Mouse (Mus musculus) stomach, embryonic 15.5 days (tissue): ENCODE measurements around the gene Foxn2. TPM values are rescaled to one million over a fixed set of nuclear protein-coding genes. Genes with fewer than 3 reads are reported as not detected.
A peak's percentile ranks its signal among the peaks of the same experiment; 100 is the strongest.
"Not testable (repeated sequence)": the region's sequence is repeated elsewhere in the genome, so short reads cannot be mapped to it uniquely, and the experiment has no call there.

Experiments used
- ATAC-seq: fragments of 200-750 bp; cut with Nextera tagmentation; 2 replicates; pipeline ENCODE4 v1.8.0; 2017; ENCODE audit warnings: low read depth, moderate number of reproducible peaks, moderate TSS enrichment; ENCODE audit not compliant: insufficient read depth, low FRiP score
- H3K27ac ChIP-seq: fragments of 300-500 bp; sonication (generic); 2 replicates; pipeline ENCODE4 v1.5.1; 2015; ENCODE audit warnings: mild to moderate bottlenecking, inconsistent platforms
- H3K27me3 ChIP-seq: fragments of 300-500 bp; sonication (generic); replicated peaks from 2 replicates; pipeline ENCODE4 v1.6.1; 2015; ENCODE audit warnings: inconsistent platforms
- H3K36me3 ChIP-seq: fragments of 300-500 bp; sonication (generic); 2 replicates; pipeline ENCODE4 v1.6.1; 2015; ENCODE audit warnings: inconsistent platforms
- H3K4me1 ChIP-seq: fragments of 300-500 bp; sonication (generic); 2 replicates; pipeline ENCODE4 v1.6.1; 2015; ENCODE audit warnings: inconsistent platforms
- H3K4me2 ChIP-seq: fragments of 300-500 bp; sonication (generic); 2 replicates; pipeline ENCODE4 v1.6.1; 2015; ENCODE audit warnings: mild to moderate bottlenecking, inconsistent platforms
- H3K4me3 ChIP-seq: fragments of 300-500 bp; sonication (generic); replicated peaks from 2 replicates; pipeline ENCODE4 v1.5.1; 2015; ENCODE audit warnings: inconsistent platforms
- H3K9ac ChIP-seq: fragments of 300-500 bp; sonication (generic); 2 replicates; pipeline ENCODE4 v1.6.1; 2015; ENCODE audit warnings: inconsistent platforms
- H3K9me3 ChIP-seq: fragments of 300-500 bp; sonication (generic); 2 replicates; pipeline ENCODE4 v1.6.1; 2016; ENCODE audit warnings: inconsistent platforms
- WGBS: fragments of 180-500 bp; shearing (Covaris S2); methylation state at CpG from one replicate; pipeline ENCODE4 v1.1.7; 2015; 5-methylcytosine and 5-hydroxymethylcytosine counted together
- polyA plus RNA-seq: library from polyadenylated mRNA; unstranded; fragments of >200 nt; fragmentation: Nextera tagmentation; extraction: Ambion mirVana; gene quantifications from 2 replicates; pipeline ENCODE4 v1.2.1, GENCODE M21; 2015

Foxn2 gene
- polyA plus RNA-seq, 1 experiment from 2014 or later: 16.8 TPM

DNA sequence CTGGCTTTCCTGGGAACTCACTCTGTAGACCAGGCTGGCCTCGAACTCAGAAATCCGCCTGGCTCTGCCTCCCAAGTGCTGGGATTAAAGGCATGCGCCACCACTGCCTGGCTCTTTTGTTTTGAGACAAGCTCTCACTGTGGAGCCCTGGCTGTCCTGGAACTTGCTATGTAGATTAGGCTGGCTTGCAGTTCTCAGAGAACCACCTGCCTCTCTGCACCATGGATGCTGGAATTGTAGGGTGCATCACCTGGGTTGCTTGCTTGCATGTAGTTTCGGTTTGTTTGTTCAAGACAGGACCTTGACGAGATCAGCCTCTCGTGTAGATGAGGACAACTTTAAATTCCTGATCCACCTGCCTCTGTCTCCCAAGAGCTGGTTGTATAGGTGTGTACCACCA is 2.7 kb downstream of the Foxn2 start:
- 80% methylated on average over 6 of the region's 6 CpGs for WGBS
- Histone ChIP-seq H3K4me1 (peaks cover 10% of the 10 kb centered on the region; the same call in 1 of the 2 replicates), H3K27ac (no peak overlapping the region), H3K36me3 (no peaks in the 10 kb centered on the region), H3K4me2 (peak overlapping the region; percentile 42), H3K9ac (no peak overlapping the region), H3K4me3 (no peak overlapping the region), H3K9me3 (no peaks in the 10 kb centered on the region), H3K27me3 (no peaks in the 10 kb centered on the region)
- ATAC-seq: no peak

DNA sequence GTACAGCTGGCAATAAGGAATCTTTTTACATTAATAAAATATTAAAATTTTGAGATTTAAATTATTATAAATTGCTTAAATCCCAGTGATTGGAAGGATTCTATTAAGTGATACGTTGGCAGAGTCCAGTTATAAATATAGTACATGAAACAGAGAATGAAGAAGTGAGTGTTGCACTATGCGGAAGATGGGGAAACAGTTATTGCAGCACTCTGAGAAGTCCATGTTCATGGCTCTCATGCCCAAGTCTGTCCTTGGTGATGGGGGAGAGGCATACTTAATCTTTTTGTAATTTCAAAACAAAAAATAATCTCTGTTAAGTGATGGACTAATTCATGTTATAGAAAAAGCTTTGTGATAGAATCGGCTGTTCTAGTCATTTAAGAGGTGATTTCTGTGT is 17.6 kb downstream of the Foxn2 start:
- H3K4me3 ChIP-seq: no peak overlapping the region
- no peaks in the 10 kb centered on the region for H3K9me3 ChIP-seq
- H3K4me2 ChIP-seq: no peak overlapping the region
- no peak overlapping the region for H3K27ac ChIP-seq
- no peak overlapping the region for H3K9ac ChIP-seq
- no peaks in the 10 kb centered on the region for H3K36me3 ChIP-seq
- no peaks in the 10 kb centered on the region for H3K27me3 ChIP-seq
- 87% methylated on average over 3 of the region's 3 CpGs for WGBS
- H3K4me1 ChIP-seq: no peaks in the 10 kb centered on the region
- no peak for ATAC-seq

DNA sequence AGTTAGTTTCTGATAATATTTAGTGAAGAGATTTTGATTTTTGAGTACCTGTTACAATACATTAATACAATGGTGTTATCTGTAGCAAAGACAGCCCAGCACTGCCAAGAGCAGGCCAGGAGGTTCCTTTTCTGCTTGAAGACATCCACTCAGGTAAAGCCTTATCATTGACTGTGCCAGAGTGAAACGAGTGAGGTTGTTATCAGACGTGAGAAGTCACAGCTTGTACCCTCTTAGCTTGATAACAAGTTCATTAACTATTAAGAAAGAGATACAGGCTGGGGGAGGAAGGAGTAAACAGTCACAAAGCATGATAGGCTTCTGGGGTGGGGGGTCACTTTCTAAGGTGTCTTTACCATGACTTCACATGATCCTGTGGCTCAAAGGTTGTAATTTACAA is 19.0 kb downstream of the Foxn2 start:
- H3K4me3 ChIP-seq: no peak overlapping the region
- no peak overlapping the region for H3K4me2 ChIP-seq
- H3K4me1 ChIP-seq: no peaks in the 10 kb centered on the region
- WGBS: 34% methylated on average over 2 of the region's 2 CpGs
- no peaks in the 10 kb centered on the region for H3K27me3 ChIP-seq
- no peaks in the 10 kb centered on the region for H3K36me3 ChIP-seq
- H3K9me3 ChIP-seq: no peaks in the 10 kb centered on the region
- peak; percentile 82; the same call in 1 of the 2 replicates for ATAC-seq
- H3K9ac ChIP-seq: no peak overlapping the region
- H3K27ac ChIP-seq: peak overlapping the region; percentile 5; the same call in 1 of the 2 replicates

DNA sequence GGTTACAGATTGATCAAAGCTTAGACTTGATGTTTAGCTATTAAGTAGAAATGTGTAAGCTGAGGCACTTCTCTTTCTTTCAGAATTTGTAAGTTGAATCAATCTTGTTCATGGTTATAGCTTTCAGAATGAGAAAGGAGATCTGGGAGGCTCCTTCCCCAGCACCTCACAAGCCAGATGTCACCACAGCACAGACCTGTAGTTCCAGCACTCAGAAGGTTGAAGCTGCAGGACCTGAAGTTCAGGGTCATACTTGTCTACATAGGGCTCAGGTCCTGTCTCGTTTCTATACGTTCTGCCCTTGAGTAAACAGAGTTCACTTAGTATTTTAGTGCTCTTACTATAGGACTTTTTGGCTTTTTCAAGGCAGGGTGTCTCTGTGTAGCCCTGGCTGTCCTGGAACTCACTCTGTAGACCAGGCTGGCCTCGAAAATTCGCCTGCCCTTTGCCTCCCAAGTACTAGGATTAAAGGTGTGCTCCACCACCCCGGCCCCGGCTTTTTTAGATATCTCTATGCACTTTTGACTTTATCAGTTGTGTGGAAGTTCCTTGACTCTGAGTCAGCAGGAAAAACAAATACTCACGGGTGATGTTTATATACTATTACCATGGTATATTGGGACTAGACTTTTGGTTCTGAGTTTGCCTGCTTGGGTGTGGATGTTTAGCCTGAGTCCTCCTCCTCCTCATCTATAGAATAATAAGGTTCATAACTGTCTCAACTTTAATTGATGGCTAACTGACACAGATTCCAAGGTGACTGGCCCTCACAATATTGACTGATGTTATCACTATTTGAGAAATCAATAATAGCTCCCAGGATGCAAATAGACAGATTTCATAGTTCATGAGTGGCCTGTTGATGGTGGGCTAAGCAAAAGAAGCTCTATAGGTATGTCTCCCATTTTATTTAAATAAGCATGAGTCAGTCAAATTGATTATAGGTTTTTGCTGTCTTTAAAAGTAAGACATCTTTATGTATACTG is 19.7 kb downstream of the Foxn2 start:
- H3K27ac ChIP-seq: peak overlapping the region; percentile 57; the same call in 1 of the 2 replicates
- H3K4me3 ChIP-seq: no peak overlapping the region
- no peaks in the 10 kb centered on the region for H3K9me3 ChIP-seq
- H3K36me3 ChIP-seq: no peaks in the 10 kb centered on the region
- no peaks in the 10 kb centered on the region for H3K27me3 ChIP-seq
- no peak overlapping the region for H3K9ac ChIP-seq
- peak; percentile 70 for ATAC-seq
- H3K4me1 ChIP-seq: no peaks in the 10 kb centered on the region
- 55% methylated on average over 7 of the region's 7 CpGs for WGBS
- no peak overlapping the region for H3K4me2 ChIP-seq

DNA sequence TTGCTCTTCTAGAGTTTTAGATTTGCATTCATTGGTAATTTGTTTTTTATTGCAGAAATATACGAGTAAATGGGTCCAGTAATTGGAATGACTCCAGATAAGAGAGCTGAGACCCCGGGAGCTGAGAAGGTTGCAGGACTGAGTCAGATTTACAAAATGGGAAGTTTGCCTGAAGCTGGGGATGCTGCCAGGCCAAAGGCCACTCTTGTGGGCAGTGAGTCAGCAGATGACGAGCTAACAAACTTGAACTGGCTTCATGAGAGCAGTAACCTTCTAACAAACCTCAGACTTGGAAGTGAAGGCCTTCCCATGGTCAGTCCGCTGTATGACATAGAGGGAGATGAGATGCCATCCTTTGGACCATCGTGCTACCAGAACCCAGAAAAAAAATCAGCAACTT is 22.1 kb downstream of the Foxn2 start:
- no peak overlapping the region for H3K9ac ChIP-seq
- H3K36me3 ChIP-seq: no peaks in the 10 kb centered on the region; the same call in 1 of the 2 replicates
- ATAC-seq: no peak
- no peak overlapping the region for H3K4me3 ChIP-seq
- H3K4me2 ChIP-seq: no peak overlapping the region
- WGBS: 61% methylated on average over 5 of the region's 5 CpGs
- H3K27ac ChIP-seq: no peak overlapping the region
- no peaks in the 10 kb centered on the region for H3K27me3 ChIP-seq
- H3K9me3 ChIP-seq: no peaks in the 10 kb centered on the region
- no peaks in the 10 kb centered on the region for H3K4me1 ChIP-seq

DNA sequence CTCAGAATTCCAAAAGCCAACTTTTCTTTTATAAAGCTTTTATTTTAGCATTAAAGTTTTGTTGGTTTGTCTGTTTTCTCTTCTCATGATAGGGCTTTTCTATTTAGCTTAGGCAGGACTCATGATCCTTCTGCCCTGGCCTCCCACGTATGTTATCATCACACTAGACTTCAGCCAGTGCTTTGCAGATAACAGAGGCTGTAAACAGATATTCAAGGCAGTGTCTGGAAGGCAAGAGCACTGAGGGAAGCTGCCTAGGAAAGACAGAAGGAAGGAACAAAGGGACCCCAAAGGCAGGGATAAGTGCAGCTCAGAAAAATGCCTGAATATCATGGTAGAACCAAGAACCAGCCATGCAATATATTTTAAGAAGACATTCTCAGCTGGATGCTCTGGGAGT is 26.1 kb downstream of the Foxn2 start:
- no peak overlapping the region for H3K9ac ChIP-seq
- 50% methylated on average over 1 of the region's 1 CpGs for WGBS
- H3K4me2 ChIP-seq: no peak overlapping the region
- no peaks in the 10 kb centered on the region for H3K27me3 ChIP-seq
- no peaks in the 10 kb centered on the region for H3K9me3 ChIP-seq
- ATAC-seq: peak; percentile 79; the same call in 1 of the 2 replicates
- peaks cover 8% of the 10 kb centered on the region; the same call in 1 of the 2 replicates for H3K36me3 ChIP-seq
- no peak overlapping the region for H3K4me3 ChIP-seq
- H3K27ac ChIP-seq: no peak overlapping the region
- H3K4me1 ChIP-seq: no peaks in the 10 kb centered on the region

DNA sequence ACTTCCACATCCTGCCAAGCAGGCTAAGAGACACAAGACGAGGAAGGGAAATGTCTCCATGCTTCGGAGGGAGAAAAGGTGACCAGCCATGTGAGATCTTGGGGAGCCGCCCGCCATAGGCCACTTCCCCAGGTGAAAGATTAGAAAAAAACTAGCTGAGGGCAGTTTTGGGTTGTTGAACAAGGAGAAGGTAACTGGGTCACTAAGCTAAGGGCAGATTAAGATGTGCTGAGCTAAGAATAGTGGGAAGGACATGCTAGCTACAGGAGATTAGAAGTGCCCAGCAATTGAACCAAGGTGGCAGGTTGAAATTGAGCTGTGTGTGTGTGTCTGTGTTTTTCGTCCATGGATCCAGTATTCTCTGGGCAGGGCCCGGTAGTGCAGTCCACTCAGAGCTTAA is 27.2 kb downstream of the Foxn2 start:
- Histone ChIP-seq H3K9ac (no peak overlapping the region), H3K27ac (no peak overlapping the region), H3K4me2 (no peak overlapping the region), H3K9me3 (no peaks in the 10 kb centered on the region), H3K4me1 (no peaks in the 10 kb centered on the region), H3K27me3 (no peaks in the 10 kb centered on the region), H3K36me3 (peaks cover 8% of the 10 kb centered on the region; the same call in 1 of the 2 replicates), H3K4me3 (no peak overlapping the region)
- 90% methylated on average over 6 of the region's 6 CpGs for WGBS
- no peak for ATAC-seq

DNA sequence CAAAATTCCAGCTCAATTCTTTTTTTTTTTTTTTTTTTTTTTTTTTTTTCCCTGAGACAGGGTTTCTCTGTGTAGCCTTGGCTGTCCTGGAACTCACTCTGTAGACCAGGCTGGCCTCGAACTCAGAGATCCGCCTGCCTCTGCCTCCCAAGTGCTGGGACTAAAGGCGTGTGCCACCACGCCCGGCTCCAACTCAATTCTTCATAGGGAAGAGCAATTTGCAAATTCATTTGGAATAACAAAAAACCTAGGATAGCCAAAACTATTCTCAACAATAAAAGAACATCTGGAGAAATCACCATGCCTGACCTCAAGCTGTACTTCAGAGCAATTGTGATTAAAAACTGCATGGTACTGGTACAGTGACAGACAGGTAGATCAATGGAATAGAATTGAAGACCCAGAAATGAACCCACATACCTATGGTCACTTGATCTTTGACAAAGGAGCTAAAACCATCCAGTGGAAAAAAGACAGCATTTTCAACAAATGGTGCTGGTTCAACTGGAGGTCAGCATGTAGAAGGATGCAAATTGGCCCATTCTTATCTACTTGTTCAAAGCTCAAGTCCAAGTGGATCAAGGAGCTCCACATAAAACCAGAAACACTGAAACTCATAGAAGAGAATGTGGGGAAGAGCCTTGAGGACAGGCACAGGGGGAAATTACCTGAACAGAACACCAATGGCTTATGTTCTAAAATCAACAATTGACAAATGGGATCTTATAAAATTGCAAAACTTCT is 28.3 kb downstream of the Foxn2 start:
- 96% methylated on average over 5 of the region's 5 CpGs for WGBS
- not testable (repeated sequence) for H3K4me1 ChIP-seq, H3K9ac ChIP-seq, H3K4me2 ChIP-seq, H3K27ac ChIP-seq, ATAC-seq, H3K27me3 ChIP-seq, H3K9me3 ChIP-seq, H3K4me3 ChIP-seq, H3K36me3 ChIP-seq

DNA sequence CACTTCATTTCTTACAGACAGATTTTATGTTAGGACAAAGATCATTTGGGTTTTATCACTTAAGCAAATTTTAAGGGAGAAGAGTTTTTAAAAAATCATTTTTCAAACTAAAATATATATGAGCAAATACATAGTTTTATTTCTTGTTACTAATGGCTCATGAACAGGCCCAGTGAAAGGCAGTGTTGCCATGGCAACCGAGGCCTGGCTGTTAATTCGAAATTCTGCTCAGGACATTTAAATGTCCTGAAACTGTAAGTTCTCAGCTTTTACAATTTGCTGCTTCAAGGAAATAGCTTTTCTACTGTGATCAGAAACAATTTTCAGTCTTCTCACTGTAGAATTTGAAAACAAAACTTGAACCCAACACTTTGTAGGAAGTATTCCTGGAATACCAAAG is 33.3 kb downstream of the Foxn2 start:
- no peak for ATAC-seq
- Histone ChIP-seq H3K9me3 (no peaks in the 10 kb centered on the region), H3K36me3 (peaks cover 8% of the 10 kb centered on the region; the same call in 1 of the 2 replicates), H3K9ac (no peak overlapping the region), H3K27ac (no peak overlapping the region), H3K4me3 (no peak overlapping the region), H3K4me2 (no peak overlapping the region), H3K27me3 (no peaks in the 10 kb centered on the region), H3K4me1 (no peaks in the 10 kb centered on the region)
- 64% methylated on average over 2 of the region's 2 CpGs for WGBS

DNA sequence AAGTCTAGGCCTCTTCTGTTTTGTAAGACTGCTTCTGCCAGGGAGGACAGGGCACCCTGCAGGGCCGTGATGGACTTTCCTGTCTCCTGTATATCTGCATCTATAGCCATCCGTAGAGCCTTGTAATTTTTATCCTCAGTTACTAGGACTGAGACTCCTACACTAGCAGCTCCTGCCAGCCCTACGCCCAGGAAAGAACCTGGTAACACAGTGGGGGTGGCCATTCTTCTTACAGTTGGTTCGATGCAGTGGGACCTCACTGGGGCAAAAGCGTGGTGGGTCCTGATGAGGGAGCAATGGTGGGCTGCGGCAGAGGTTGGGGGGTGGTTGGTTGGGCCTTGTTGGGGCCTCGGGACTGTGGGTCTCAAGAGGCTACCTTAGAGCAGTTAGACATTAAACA is 36.7 kb downstream of the Foxn2 start:
- Histone ChIP-seq H3K36me3 (peaks cover 5% of the 10 kb centered on the region; the same call in 1 of the 2 replicates), H3K9ac (no peak overlapping the region), H3K4me3 (no peak overlapping the region), H3K27me3 (no peaks in the 10 kb centered on the region), H3K4me2 (no peak overlapping the region), H3K9me3 (no peaks in the 10 kb centered on the region), H3K4me1 (no peaks in the 10 kb centered on the region), H3K27ac (no peak overlapping the region)
- WGBS: 95% methylated on average over 7 of the region's 7 CpGs
- ATAC-seq: no peak

DNA sequence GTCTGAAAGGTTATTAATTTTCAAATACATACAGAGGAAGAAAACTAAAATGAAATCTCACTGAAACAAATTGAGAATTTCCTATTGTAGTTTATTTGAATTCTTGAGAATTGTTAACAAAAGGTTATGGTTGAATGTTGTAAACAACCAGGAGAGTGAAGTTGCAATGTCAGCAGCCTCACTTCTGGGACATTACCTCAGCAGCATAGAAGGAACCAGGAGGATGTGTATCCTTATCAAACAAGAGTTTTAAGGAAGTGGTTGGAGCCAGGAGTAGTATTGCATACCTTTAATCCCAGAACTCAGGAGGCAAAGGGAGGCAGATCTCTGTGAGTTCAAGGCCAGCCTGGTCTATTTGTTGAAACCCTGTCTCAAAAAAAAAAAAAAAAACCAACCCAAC is 37.2 kb downstream of the Foxn2 start:
- Histone ChIP-seq H3K9me3 (no peaks in the 10 kb centered on the region), H3K4me1 (no peaks in the 10 kb centered on the region), H3K9ac (no peak overlapping the region), H3K36me3 (peaks cover 5% of the 10 kb centered on the region; the same call in 1 of the 2 replicates), H3K4me2 (no peak overlapping the region), H3K27ac (no peak overlapping the region), H3K4me3 (no peak overlapping the region), H3K27me3 (no peaks in the 10 kb centered on the region)
- ATAC-seq: no peak

DNA sequence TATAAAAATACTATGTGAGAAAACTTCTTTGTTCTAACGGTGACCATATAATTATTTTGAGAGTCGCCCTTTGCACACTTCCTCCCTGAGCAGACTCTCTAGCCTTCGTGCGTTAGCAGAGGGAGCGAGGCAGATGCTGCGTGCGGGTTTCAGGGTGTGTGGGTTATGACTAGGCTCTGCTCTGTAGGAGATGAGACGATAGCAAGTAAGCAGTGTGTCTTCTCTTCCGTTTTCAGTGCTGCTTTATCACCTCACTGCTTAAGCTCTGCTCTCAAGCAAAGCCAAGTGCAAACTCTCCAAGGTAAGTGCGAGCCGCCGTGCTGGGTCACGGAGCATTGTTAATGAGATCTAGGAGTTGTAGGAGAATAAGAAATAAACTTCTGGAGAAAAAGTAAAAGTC is 38.5 kb downstream of the Foxn2 start:
- no peak overlapping the region for H3K27ac ChIP-seq
- peaks cover 5% of the 10 kb centered on the region; the same call in 1 of the 2 replicates for H3K36me3 ChIP-seq
- H3K4me1 ChIP-seq: no peaks in the 10 kb centered on the region
- no peak for ATAC-seq
- no peaks in the 10 kb centered on the region for H3K27me3 ChIP-seq
- WGBS: 77% methylated on average over 13 of the region's 13 CpGs
- H3K9me3 ChIP-seq: no peaks in the 10 kb centered on the region
- no peak overlapping the region for H3K9ac ChIP-seq
- H3K4me3 ChIP-seq: no peak overlapping the region
- no peak overlapping the region for H3K4me2 ChIP-seq
